Mouse (Mus musculus) G1E (cell line): ENCODE measurements around the gene Pex14. TPM values are rescaled to one million over a fixed set of nuclear protein-coding genes. Genes with fewer than 3 reads are reported as not detected.

Source experiments
- ATAC-seq: 2 replicates; pipeline ENCODE4 v1.8.0; 2016; ENCODE audit warnings: mild to moderate bottlenecking; ENCODE audit not compliant: insufficient number of reproducible peaks, poor library complexity, low FRiP score, severe bottlenecking; ENCODE audit errors: extremely low read depth
- DNase-seq: peaks from one replicate; pipeline ENCODE4 v3.0.0; 2012; ENCODE audit warnings: low spot score
- H3K27me3 ChIP-seq: 2 replicates; pipeline ENCODE4 v1.6.1; 2012; ENCODE audit warnings: mild to moderate bottlenecking, low read length, inconsistent platforms; ENCODE audit not compliant: insufficient read depth
- H3K36me3 ChIP-seq: replicated peaks from 2 replicates; pipeline ENCODE3; 2012; ENCODE audit warnings: mild to moderate bottlenecking, inconsistent platforms
- H3K4me1 ChIP-seq: 2 replicates; pipeline ENCODE4 v1.6.1; 2012; ENCODE audit warnings: low read depth, low read length, inconsistent platforms, mixed read lengths; ENCODE audit not compliant: insufficient read depth
- H3K4me3 ChIP-seq: 2 replicates; pipeline ENCODE4 v1.5.1; 2012; ENCODE audit warnings: low read depth, mild to moderate bottlenecking, inconsistent platforms, low read length, moderate library complexity, mixed read lengths
- H3K9me3 ChIP-seq: replicated peaks from 2 replicates; pipeline ENCODE4 v1.6.1; 2012; ENCODE audit warnings: inconsistent platforms
- CTCF ChIP-seq: IDR thresholded peaks from 2 replicates; pipeline ENCODE4 v1.5.1; 2012; ENCODE audit warnings: low read depth, low read length, inconsistent platforms, mixed read lengths
- GATA1 ChIP-seq: IDR thresholded peaks from 2 replicates; pipeline ENCODE4 v1.6.1; 2012; ENCODE audit warnings: borderline replicate concordance, low read length, inconsistent platforms, mixed read lengths
- GATA2 ChIP-seq: IDR thresholded peaks from 2 replicates; pipeline ENCODE4 v1.6.1; 2012; ENCODE audit warnings: low read depth, low read length, inconsistent platforms, borderline replicate concordance
- POLR2AphosphoS5 ChIP-seq: IDR thresholded peaks from 2 replicates; pipeline ENCODE4 v1.6.1; 2012; ENCODE audit warnings: low read depth, low read length, inconsistent platforms; ENCODE audit not compliant: insufficient replicate concordance
- TAL1 ChIP-seq: conservative IDR thresholded peaks from 2 replicates; pipeline ENCODE4 v1.6.1; 2012; ENCODE audit warnings: low read depth, low read length, inconsistent platforms, mixed read lengths
- polyA plus RNA-seq: library from polyadenylated mRNA; stranded (reverse); fragments of >175 nt; gene quantifications from 2 replicates; pipeline ENCODE4 v1.2.3, GENCODE M21; 2012
- total RNA-seq, 2 experiments: library from RNA; stranded (forward) in 1 of 2; stranded (reverse) in 1 of 2; fragments of 200-1000 nt in 1 of 2; fragments of >200 nt in 1 of 2; fragmentation: Nextera tagmentation in 1 of 2; gene quantifications; 2 replicates each; pipeline ENCODE4 v1.2.3; 2014 to 2017

Gene Pex14
- total and polyA plus RNA-seq, 3 experiments = 13.3 to 47.5 (median 21.1) TPM

GRCm38 (mm10) chr4:148952328-148953222 is 147.1 kb downstream of the Pex14 start:
- Histone ChIP-seq H3K4me1 (no peaks in the 10 kb centered on the region), H3K27me3 (peaks cover 3% of the 10 kb centered on the region; the same call in 1 of the 2 replicates), H3K9me3 (peaks cover 8% of the 10 kb centered on the region; the same call in 1 of the 2 replicates), H3K36me3 (peaks cover 43% of the 10 kb centered on the region), H3K4me3 (no peak overlapping the region)
- no peak for TF ChIP-seq POLR2AphosphoS5
- TF ChIP-seq TAL1 = no peak
- no peak for TF ChIP-seq GATA2
- TF ChIP-seq CTCF = no peak
- TF ChIP-seq GATA1 = no peak
- DNase-seq = no peak
- ATAC-seq = no peak

GRCm38 (mm10) chr4:148951821-148952291 is 147.8 kb downstream of the Pex14 start:
- no peak for TF ChIP-seq TAL1
- TF ChIP-seq GATA1 = no peak
- no peak for TF ChIP-seq POLR2AphosphoS5
- TF ChIP-seq GATA2 = no peak
- peaks cover 36% of the 10 kb centered on the region for H3K36me3 ChIP-seq
- H3K27me3 ChIP-seq = peaks cover 3% of the 10 kb centered on the region; the same call in 1 of the 2 replicates
- no peak overlapping the region for H3K4me3 ChIP-seq
- DNase-seq = no peak
- H3K4me1 ChIP-seq = 0 out of 2 replicates have a peak, but pooled peaks cover 2% of the 10 kb centered on the region
- H3K9me3 ChIP-seq = peaks cover 8% of the 10 kb centered on the region; the same call in 1 of the 2 replicates
- no peak for ATAC-seq

GRCm38 (mm10) chr4:148950932-148951650 is 148.6 kb downstream of the Pex14 start:
- ATAC-seq = no peak
- no peak overlapping the region for H3K4me3 ChIP-seq
- H3K4me1 ChIP-seq = 0 out of 2 replicates have a peak, but pooled peaks cover 3% of the 10 kb centered on the region
- TF ChIP-seq TAL1 = no peak
- no peak for TF ChIP-seq CTCF
- TF ChIP-seq GATA1 = no peak
- no peak for TF ChIP-seq GATA2
- no peak for TF ChIP-seq POLR2AphosphoS5
- peaks cover 8% of the 10 kb centered on the region; the same call in 1 of the 2 replicates for H3K9me3 ChIP-seq
- DNase-seq = no peak
- H3K27me3 ChIP-seq = peaks cover 3% of the 10 kb centered on the region; the same call in 1 of the 2 replicates
- peaks cover 29% of the 10 kb centered on the region for H3K36me3 ChIP-seq

GRCm38 (mm10) chr4:148950487-148950886 is 149.2 kb downstream of the Pex14 start:
- Histone ChIP-seq H3K4me1 (0 out of 2 replicates have a peak, but pooled peaks cover 3% of the 10 kb centered on the region), H3K36me3 (peaks cover 25% of the 10 kb centered on the region), H3K4me3 (no peak overlapping the region), H3K9me3 (peaks cover 8% of the 10 kb centered on the region; the same call in 1 of the 2 replicates), H3K27me3 (peaks cover 3% of the 10 kb centered on the region; the same call in 1 of the 2 replicates)
- no peak for ATAC-seq
- DNase-seq = no peak
- TF ChIP-seq TAL1 (no peak), POLR2AphosphoS5 (no peak), GATA2 (no peak), CTCF (no peak), GATA1 (no peak)

- Histone ChIP-seq H3K4me3 (no peak overlapping the region), H3K36me3 (peaks cover 11% of the 10 kb centered on the region), H3K4me1 (0 out of 2 replicates have a peak, but pooled peaks cover 3% of the 10 kb centered on the region), H3K9me3 (peaks cover 8% of the 10 kb centered on the region; the same call in 1 of the 2 replicates), H3K27me3 (peaks cover 3% of the 10 kb centered on the region; the same call in 1 of the 2 replicates)
- TF ChIP-seq GATA2 (no peak), GATA1 (no peak), CTCF (no peak), TAL1 (no peak), POLR2AphosphoS5 (no peak)
- DNase-seq (no peak), ATAC-seq (no peak)
Measured at GRCm38 (mm10) chr4:148947833-148948388, 151.8 kb downstream of the Pex14 start.

- no peak overlapping the region for H3K4me3 ChIP-seq
- TF ChIP-seq GATA1 (no peak), POLR2AphosphoS5 (no peak), TAL1 (no peak), CTCF (no peak), GATA2 (no peak)
- no peaks in the 10 kb centered on the region for H3K9me3 ChIP-seq
- H3K36me3 ChIP-seq = no peaks in the 10 kb centered on the region
- H3K27me3 ChIP-seq = peaks cover 9% of the 10 kb centered on the region; the same call in 1 of the 2 replicates
- DNase-seq = no peak
- ATAC-seq = no peak
- 0 out of 2 replicates have a peak, but pooled peaks cover 3% of the 10 kb centered on the region for H3K4me1 ChIP-seq
Measured at GRCm38 (mm10) chr4:148946071-148946470, 153.6 kb downstream of the Pex14 start.
